Mouse (Mus musculus): ENCODE data around the gene N4bp1. TPM values are rescaled to one million over a fixed set of nuclear protein-coding genes. Genes with fewer than 3 reads are reported as not detected.

Gene N4bp1
- polyA plus RNA-seq, 1 experiment from 2014 or later = 9.7 TPM

DNA sequence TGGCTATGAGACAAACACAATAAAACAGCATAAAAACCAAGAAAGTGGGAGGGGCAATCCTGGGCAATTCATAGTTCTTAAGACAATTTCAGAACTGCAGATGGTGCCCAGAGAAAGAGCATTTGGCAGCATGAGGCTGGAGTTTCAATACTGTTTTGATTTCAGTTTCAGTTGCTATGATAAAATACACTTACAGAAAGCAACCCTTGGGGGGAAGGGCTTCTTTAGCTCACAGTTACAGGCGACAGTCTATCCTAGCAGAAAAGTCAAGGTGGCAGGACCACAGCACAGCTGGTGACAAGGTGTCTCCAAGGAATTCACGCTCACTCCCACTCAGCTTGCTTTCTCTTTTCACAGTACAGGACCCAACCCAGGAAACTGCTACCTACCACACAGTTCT lies 14.3 kb downstream of the N4bp1 start:
- Histone ChIP-seq H3K4me3 (no peak overlapping the region), H3K9me3 (replicated peaks) (no peaks in the 10 kb centered on the region), H3K36me3 (peaks cover 22% of the 10 kb centered on the region), H3K27me3 (ENCODE audit: low read depth, poor library complexity, severe bottlenecking) (no peaks in the 10 kb centered on the region), H3K27ac (replicated peaks) (no peak overlapping the region), H3K4me1 (peaks cover 4% of the 10 kb centered on the region; the same call in 1 of the 2 replicates)
- no peak for DNase-seq (ENCODE audit: low spot score)
- 82% methylated on average over 2 of the region's 2 CpGs for WGBS

DNA sequence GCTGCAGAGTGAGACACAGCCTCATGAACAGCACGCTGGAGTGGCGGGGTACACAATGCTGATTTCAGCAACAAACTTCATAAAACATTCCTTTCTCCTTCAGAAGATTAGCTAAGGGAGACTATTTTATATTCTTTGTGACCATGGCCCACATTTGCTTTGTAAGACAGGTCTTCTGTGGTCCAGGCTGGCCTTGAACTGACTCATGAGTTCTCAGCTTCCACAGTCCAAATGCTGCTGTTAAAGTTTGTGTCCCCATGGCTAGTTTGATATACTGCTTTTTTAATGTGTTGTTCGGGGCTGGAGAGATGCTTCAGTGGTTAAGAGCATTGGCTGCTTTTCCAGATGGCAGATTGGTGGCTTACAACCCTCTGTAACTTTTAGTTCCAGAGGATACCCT lies 17.0 kb downstream of the N4bp1 start:
- Histone ChIP-seq H3K4me1 (no peaks in the 10 kb centered on the region), H3K9me3 (replicated peaks) (no peaks in the 10 kb centered on the region), H3K27me3 (ENCODE audit: low read depth, poor library complexity, severe bottlenecking) (no peaks in the 10 kb centered on the region), H3K4me3 (no peak overlapping the region), H3K27ac (replicated peaks) (no peak overlapping the region), H3K36me3 (peaks cover 15% of the 10 kb centered on the region)
- no peak for DNase-seq (ENCODE audit: low spot score)
- WGBS = 90% methylated on average over 3 of the region's 3 CpGs

DNA sequence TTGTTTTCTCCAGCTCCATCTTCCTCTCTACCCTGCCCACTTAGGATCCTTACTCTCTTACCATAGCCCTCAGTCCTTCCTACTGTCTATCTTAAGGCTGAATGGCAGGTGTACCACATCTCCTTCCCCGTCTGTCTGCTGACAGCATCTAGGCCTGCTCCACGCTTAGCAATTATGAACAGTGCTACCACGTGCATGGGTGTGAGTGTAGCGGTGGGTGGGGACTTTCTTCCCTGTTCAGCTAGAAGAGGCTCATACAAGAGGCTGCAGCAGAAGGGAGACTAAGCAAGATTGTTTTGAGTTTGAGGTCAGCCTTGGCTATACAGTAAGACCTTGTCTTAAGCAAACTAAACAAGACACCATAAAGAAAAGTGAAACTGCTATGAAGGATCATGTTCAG lies 20.3 kb downstream of the N4bp1 start:
- Histone ChIP-seq H3K27me3 (ENCODE audit: low read depth, poor library complexity, severe bottlenecking) (no peaks in the 10 kb centered on the region), H3K36me3 (peaks cover 22% of the 10 kb centered on the region), H3K27ac (replicated peaks) (no peak overlapping the region), H3K4me3 (no peak overlapping the region), H3K4me1 (0 out of 2 replicates have a peak, but pooled peaks cover 3% of the 10 kb centered on the region), H3K9me3 (replicated peaks) (no peaks in the 10 kb centered on the region)
- WGBS = 92% methylated on average over 4 of the region's 4 CpGs
- DNase-seq (ENCODE audit: low spot score) = no peak

DNA sequence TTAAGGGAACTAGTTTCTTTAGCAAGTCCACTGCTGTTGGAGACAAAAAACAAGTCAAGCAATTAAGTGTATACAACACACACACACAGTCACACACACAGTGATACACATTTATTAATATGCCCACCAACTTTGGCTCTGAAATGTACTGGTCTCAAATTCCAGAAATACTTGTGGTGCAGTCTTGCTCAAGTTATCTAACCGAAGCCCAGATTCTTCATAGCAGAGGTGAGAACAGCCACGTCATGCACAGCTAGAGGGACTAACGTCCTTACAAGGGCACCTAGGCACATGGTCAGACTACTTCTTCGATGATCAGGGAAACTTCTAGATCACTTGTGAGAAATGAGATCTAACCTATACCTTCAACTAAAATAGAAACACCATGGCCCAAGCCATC lies 22.2 kb downstream of the N4bp1 start:
- H3K36me3 ChIP-seq = peaks cover 39% of the 10 kb centered on the region
- 93% methylated on average over 4 of the region's 4 CpGs for WGBS
- no peak for DNase-seq (ENCODE audit: low spot score)
- no peak overlapping the region for H3K27ac ChIP-seq (replicated peaks)
- H3K9me3 ChIP-seq (replicated peaks) = no peaks in the 10 kb centered on the region
- no peaks in the 10 kb centered on the region for H3K27me3 ChIP-seq (ENCODE audit: low read depth, poor library complexity, severe bottlenecking)
- 0 out of 2 replicates have a peak, but pooled peaks cover 3% of the 10 kb centered on the region for H3K4me1 ChIP-seq
- no peak overlapping the region for H3K4me3 ChIP-seq

DNA sequence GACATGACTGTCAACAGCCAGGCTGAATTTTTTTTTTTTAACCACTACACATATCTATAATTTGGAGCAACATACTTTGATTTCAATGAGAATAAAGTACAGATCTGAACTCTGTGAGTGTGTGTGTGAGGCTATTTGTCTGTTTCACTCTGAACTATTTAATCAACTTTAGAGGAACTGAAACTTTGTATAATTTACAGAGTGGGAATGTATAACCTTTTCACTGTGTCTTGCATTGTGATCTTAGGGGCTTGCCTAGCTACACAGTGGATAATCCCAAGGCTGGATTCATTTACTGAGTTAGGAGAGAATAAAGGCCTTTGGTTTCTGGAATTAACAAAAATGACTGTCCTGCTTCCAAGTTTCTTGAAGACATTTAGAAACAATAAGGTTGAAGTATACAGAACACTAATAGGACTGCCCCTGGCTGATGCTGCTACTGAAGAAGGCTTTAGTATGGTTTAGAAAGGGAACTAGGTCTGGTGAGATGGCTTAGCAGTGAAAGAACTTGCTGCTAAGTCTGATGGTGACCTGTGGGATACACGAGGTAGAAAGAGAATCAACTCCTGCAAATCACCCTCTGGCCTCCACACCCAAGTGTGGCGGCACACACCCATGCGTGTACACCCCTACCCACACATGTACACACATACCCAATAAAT lies 22.8 kb downstream of the N4bp1 start:
- Histone ChIP-seq H3K27ac (replicated peaks) (no peak overlapping the region), H3K4me3 (no peak overlapping the region), H3K36me3 (peaks cover 45% of the 10 kb centered on the region), H3K4me1 (0 out of 2 replicates have a peak, but pooled peaks cover 3% of the 10 kb centered on the region), H3K27me3 (ENCODE audit: low read depth, poor library complexity, severe bottlenecking) (no peaks in the 10 kb centered on the region), H3K9me3 (replicated peaks) (no peaks in the 10 kb centered on the region)
- DNase-seq (ENCODE audit: low spot score) = no peak
- 88% methylated on average over 3 of the region's 3 CpGs for WGBS

DNA sequence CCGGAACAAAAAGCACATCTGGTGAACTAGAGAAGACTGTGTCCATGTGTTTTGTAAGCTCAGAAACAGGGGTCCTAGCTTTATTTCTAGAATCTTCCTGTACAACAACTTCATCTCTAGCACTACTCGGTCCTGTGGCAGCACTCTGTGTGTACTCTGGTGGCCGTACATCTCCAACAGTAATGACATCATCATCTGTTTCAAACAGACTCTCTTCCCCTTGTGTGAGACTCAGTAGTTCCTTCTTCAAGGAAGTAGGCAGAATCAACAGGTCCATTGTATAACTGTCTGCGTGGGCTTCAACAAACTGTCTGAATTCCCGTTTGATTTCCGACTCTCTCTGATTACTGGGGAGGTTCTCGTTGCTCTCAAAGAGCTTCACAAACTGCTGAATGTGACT lies 23.5 kb downstream of the N4bp1 start:
- 88% methylated on average over 7 of the region's 7 CpGs for WGBS
- Histone ChIP-seq H3K4me1 (0 out of 2 replicates have a peak, but pooled peaks cover 3% of the 10 kb centered on the region), H3K27me3 (ENCODE audit: low read depth, poor library complexity, severe bottlenecking) (no peaks in the 10 kb centered on the region), H3K27ac (replicated peaks) (no peak overlapping the region), H3K4me3 (no peak overlapping the region), H3K36me3 (peaks cover 48% of the 10 kb centered on the region), H3K9me3 (replicated peaks) (no peaks in the 10 kb centered on the region)
- no peak for DNase-seq (ENCODE audit: low spot score)

DNA sequence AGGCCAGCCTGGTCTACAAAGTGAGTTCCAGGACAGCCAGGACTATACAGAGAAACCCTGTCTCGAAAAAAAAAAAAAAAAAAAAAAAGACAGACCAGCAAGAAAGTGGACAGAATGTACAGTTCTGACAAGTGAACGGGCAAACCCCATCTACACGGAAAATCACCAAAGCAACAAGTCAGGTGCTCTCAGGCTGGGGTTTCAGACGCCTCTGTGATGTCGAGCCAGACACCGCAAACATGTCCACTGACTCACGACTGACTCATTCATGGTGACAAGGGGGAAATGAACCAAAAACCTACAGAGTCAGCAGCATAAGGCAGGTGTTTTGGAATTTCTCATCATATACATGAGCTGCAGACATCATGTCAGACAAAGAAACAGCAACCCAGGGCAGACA lies 28.8 kb downstream of the N4bp1 start:
- no peak overlapping the region for H3K4me3 ChIP-seq
- peaks cover 46% of the 10 kb centered on the region for H3K36me3 ChIP-seq
- H3K4me1 ChIP-seq = peaks cover 42% of the 10 kb centered on the region
- H3K27ac ChIP-seq (replicated peaks) = no peak overlapping the region
- H3K27me3 ChIP-seq (ENCODE audit: low read depth, poor library complexity, severe bottlenecking) = no peaks in the 10 kb centered on the region
- no peak for DNase-seq (ENCODE audit: low spot score)
- H3K9me3 ChIP-seq (replicated peaks) = no peaks in the 10 kb centered on the region
- WGBS = 88% methylated on average over 7 of the region's 7 CpGs

DNA sequence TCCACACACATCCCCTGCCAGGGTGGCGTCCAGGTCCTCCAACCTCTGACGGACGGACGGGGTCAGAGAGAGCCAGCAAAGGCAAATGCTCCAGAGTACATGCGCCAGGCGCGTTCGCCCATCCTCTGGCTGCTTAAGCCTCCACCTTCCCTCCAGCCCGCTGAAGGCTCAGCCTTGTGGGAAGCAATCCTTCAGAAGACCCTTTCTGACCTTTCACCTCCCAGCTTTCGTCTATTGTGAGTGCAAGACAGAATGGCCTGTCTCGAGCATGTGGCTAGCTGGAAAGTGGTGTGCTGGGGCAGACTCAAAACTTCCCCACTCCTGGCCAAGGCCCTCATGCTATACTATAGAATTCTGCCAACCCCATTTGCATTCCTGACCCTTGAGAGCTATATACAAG lies 30.4 kb downstream of the N4bp1 start:
- peaks cover 46% of the 10 kb centered on the region for H3K36me3 ChIP-seq
- no peaks in the 10 kb centered on the region for H3K9me3 ChIP-seq (replicated peaks)
- peak overlapping the region; percentile 42 for H3K27ac ChIP-seq (replicated peaks)
- peaks cover 42% of the 10 kb centered on the region for H3K4me1 ChIP-seq
- H3K27me3 ChIP-seq (ENCODE audit: low read depth, poor library complexity, severe bottlenecking) = no peaks in the 10 kb centered on the region
- H3K4me3 ChIP-seq = no peak overlapping the region
- WGBS = 32% methylated on average over 11 of the region's 11 CpGs
- peak; percentile 57 for DNase-seq (ENCODE audit: low spot score)

DNA sequence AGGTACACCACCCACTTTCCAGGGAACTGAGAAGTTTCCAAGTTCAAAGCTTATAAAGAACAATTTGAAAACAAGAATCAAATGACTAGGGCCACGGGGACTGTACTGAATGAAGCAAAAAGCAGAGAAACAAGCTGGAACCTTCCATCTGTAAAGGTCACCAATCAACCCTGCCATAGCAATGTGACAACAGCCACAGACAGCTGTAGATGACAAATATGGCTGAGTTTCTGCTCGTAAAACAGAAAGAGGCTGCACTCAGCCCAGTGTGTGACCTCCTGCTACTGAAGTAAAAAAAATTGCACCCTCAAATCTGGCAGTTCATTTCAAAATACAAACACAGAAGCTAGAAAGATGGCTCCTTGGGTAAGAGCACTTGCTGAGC lies 31.1 kb downstream of the N4bp1 start:
- no peak for DNase-seq (ENCODE audit: low spot score)

DNA sequence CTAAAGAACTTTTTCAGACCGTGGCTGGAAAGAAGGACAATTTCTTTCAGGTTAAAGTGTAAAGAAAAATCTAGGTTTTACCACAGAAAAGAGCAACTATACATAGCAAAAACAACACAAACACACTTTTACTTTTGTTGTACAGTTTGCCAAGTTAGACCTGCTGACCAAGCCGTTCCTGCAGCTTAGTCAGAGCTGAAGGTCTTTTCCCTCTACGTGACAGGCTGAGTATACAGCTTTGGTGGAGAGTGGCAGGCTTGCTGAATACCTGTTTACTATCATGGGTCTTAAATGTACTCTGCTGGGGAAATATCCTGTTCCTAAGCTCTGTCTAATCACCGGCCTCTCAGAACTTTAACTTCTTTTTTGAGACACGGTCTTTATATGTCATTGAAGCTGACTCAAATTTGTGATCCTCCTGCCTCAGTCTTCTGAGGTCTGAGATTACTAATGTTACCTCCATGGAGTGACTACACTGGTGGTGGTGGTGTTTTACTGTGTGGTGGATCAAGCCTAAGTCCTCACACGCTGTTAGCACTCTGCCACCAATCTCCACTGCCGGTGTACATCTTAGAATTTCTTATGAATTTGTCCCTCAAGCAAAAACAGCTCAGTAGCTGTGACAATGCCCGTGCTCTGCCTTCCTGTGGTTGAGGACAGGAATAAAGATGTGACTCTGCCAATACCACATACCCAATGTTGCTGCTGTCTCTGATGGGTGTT lies 31.6 kb downstream of the N4bp1 start:
- DNase-seq (ENCODE audit: low spot score) = no peak
- no peak overlapping the region for H3K4me3 ChIP-seq
- 92% methylated on average over 8 of the region's 8 CpGs for WGBS
- H3K27ac ChIP-seq (replicated peaks) = no peak overlapping the region
- peaks cover 44% of the 10 kb centered on the region for H3K36me3 ChIP-seq
- no peaks in the 10 kb centered on the region for H3K27me3 ChIP-seq (ENCODE audit: low read depth, poor library complexity, severe bottlenecking)
- H3K4me1 ChIP-seq = peaks cover 42% of the 10 kb centered on the region
- no peaks in the 10 kb centered on the region for H3K9me3 ChIP-seq (replicated peaks)

More for the DNA sequence above, 31.1 kb downstream of the N4bp1 start:
- no peaks in the 10 kb centered on the region for H3K9me3 ChIP-seq (replicated peaks)
- H3K27me3 ChIP-seq (ENCODE audit: low read depth, poor library complexity, severe bottlenecking) = no peaks in the 10 kb centered on the region
- H3K36me3 ChIP-seq = peaks cover 45% of the 10 kb centered on the region
- H3K27ac ChIP-seq (replicated peaks) = peak overlapping the region; percentile 42; the same call in 1 of the 2 replicates
- no peak overlapping the region for H3K4me3 ChIP-seq
- 87% methylated on average over 2 of the region's 2 CpGs for WGBS
- peaks cover 42% of the 10 kb centered on the region for H3K4me1 ChIP-seq

DNA sequence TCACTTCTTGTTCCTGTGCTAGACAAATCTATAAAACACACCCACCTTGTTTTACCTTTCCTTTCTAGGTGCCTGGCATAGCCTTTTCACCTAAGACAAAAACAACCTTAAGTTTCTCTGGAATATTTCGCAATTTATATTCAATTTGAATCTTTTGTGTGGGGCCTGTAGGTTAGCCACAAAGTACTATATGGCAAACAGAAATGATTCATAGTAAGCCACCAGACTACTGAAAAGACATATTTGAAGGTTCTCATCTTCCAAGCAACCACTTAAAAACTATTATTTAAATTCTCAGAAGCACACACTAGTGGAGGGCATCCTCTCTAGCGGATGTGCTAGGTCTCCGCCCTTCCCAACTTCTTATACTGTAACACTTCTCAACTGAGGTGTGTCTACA lies 32.6 kb downstream of the N4bp1 start:
- H3K27ac ChIP-seq (replicated peaks) = peak overlapping the region; percentile 68; the same call in 1 of the 2 replicates
- H3K27me3 ChIP-seq (ENCODE audit: low read depth, poor library complexity, severe bottlenecking) = no peaks in the 10 kb centered on the region
- H3K9me3 ChIP-seq (replicated peaks) = no peaks in the 10 kb centered on the region
- WGBS = 89% methylated on average over 3 of the region's 3 CpGs
- no peak for DNase-seq (ENCODE audit: low spot score)
- H3K4me1 ChIP-seq = peaks cover 42% of the 10 kb centered on the region
- no peak overlapping the region for H3K4me3 ChIP-seq
- H3K36me3 ChIP-seq = peaks cover 47% of the 10 kb centered on the region

DNA sequence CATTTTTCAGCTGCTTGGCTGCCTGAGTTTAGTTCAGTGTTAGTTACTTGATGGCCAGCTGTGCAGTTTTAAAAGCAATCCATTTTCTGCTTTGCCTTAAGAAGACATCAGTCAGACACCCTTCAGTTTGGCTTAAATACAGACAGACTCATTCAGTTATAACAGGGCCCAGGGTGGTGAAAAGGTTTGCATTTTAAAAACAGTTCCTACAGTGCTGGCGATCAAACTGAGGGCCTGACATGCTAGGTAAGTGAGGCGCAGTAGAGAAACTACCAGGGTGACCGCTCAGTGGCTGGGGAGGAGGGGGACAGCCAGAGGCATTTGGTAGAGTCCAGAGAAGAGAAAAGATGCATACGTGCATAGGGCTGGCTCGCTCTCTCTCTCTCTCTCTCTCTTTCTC lies 36.2 kb downstream of the N4bp1 start:
- H3K27me3 ChIP-seq (ENCODE audit: low read depth, poor library complexity, severe bottlenecking) = no peaks in the 10 kb centered on the region
- H3K4me3 ChIP-seq = no peak overlapping the region
- peaks cover 74% of the 10 kb centered on the region for H3K36me3 ChIP-seq
- H3K4me1 ChIP-seq = peaks cover 20% of the 10 kb centered on the region
- H3K27ac ChIP-seq (replicated peaks) = no peak overlapping the region
- 88% methylated on average over 5 of the region's 5 CpGs for WGBS
- H3K9me3 ChIP-seq (replicated peaks) = no peaks in the 10 kb centered on the region
- no peak for DNase-seq (ENCODE audit: low spot score)

DNA sequence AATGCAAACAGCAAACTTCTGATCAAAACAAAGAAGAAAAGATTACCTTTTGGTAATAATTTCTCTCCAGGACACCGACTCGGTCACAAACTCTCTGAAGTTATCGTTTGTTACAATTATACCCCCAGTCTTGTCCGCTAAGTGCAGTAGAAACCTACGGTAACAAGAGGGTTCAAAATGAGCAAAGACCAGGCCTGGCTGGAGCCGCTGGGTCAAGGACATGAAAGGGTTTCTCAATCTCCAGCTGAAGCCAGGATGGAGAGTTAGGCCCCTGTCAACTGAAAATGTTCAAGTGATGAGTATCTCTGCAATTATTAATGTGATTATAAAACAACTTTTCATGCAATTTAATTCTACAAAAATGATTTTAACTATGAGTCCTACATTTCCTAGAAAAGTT lies 36.7 kb downstream of the N4bp1 start:
- Histone ChIP-seq H3K9me3 (replicated peaks) (no peaks in the 10 kb centered on the region), H3K4me1 (peaks cover 16% of the 10 kb centered on the region), H3K4me3 (no peak overlapping the region), H3K27me3 (ENCODE audit: low read depth, poor library complexity, severe bottlenecking) (no peaks in the 10 kb centered on the region), H3K27ac (replicated peaks) (no peak overlapping the region), H3K36me3 (peaks cover 78% of the 10 kb centered on the region)
- 92% methylated on average over 6 of the region's 6 CpGs for WGBS
- no peak for DNase-seq (ENCODE audit: low spot score)
